Mouse (Mus musculus) MN1 (cell line): ENCODE data around the gene Pnn.

Experiments
- DNase-seq: peaks from one replicate; pipeline ENCODE4 v3.0.0-alpha.2; 2016; ENCODE audit warnings: low spot score

Gene Pnn

DNA sequence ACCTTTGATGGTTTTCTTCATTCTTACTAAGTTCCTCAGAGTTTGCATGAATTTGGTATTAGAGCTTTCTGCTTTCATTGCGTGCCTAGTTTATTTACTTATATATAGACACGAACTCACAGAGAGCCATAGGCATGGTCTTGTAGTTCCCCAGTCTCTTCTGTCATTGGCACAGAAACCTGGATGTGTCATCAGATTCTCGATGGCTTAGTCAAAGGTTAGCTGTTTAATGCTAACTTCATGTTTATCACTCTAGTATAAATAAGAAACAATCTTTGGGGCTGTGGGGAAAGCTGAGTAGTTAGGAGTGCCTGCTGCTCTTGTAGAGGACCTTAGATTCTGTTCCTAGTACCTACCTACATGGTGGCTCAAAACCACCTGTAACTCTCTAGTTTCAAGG is 10.3 kb downstream of the Pnn start:
- DNase-seq: no peak

DNA sequence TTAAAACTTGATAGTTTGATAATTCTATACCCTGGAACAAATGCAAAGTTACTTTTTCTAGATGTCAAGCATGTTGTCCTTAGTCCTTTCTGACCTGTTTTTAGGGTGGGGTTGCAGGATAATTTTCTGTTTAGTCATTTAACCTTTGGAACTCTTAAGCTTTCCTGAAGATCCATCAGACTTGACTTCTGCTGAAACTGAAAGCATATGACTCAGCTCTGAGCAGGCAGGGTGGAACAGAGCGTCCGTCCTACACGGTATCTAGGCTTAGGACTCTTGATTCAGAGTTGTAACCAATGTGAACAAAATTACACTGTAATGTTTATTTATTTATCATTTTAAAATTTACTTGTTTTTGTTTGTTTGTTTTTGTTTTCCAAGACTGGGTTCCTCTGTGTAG is 11.2 kb downstream of the Pnn start:
- DNase-seq: no peak

DNA sequence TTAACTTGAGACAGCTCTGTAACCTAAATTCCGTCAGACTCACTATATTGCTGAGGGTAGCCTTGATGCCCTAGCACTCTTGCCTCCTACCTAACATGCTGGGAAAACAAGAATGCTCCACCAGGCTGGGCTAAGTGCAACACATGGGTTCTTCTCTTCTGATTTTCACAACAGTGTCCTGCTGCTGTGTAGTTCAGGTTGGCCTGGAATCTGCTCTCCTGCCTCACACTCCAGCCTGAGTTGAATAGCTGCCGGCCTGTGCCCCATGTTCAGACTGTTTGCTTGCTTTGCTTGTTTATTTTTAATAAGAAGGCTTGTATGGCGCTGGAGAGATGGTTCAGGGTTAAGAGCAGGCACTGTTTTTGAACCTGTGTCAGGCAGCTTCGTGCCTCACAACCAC is 13.8 kb downstream of the Pnn start:
- DNase-seq: no peak

DNA sequence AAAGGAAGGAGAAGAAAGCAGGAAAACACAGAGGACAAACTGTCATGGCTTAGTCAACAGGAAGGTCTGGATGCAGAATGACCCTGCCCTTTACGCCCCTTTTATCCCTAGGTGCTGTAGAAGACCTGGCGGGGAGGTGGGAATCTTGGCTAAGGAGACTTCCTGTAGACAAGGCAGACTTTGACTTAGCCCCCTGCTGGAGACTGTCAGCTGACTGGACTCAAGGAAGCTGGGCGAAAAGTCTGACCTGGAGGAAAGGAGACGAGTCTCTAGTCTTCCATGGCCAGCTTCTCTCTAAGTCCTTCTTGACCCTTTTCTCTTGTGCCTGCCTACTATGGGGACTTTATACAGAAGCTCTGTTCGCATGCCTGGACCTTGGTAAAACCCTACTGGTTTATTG is 17.8 kb downstream of the Pnn start:
- no peak for DNase-seq

DNA sequence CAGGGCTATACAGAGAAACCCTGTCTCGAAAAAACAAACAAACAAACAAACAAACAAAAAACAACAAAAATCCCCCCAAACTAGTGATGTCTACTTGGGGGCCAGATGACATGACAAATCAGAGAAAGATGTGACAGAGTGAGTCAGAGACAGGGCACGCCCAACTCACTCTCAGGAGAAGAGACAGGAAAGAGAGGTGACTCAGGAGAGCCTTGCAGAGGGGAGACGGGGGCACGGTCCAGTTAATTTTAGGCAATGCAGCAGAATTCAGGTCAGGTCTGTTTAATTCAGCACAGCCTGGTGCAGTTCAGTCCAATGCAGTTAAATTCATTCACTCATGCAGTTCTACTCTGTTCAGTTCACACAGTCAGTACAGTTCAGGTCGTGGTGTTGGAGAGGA is 19.5 kb downstream of the Pnn start:
- no peak for DNase-seq

DNA sequence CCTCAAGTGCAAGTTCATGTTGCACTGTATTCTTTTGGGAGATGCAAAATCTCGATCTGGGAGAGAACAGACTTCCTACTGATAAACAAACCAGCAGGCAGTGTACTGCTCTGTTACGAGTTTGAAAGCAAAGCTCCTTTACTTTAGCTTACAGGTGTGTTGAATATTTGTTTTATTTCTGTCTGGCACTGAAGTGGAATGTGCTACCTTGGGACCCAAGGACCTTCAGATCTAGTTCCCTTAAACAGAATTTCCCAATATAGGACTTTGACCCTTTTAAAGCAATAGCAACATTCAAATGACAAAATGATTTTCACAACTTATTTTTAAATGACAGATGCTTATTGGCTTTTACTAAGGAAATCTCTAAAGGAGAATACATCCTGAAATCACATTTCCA is 26.9 kb downstream of the Pnn start:
- no peak for DNase-seq

DNA sequence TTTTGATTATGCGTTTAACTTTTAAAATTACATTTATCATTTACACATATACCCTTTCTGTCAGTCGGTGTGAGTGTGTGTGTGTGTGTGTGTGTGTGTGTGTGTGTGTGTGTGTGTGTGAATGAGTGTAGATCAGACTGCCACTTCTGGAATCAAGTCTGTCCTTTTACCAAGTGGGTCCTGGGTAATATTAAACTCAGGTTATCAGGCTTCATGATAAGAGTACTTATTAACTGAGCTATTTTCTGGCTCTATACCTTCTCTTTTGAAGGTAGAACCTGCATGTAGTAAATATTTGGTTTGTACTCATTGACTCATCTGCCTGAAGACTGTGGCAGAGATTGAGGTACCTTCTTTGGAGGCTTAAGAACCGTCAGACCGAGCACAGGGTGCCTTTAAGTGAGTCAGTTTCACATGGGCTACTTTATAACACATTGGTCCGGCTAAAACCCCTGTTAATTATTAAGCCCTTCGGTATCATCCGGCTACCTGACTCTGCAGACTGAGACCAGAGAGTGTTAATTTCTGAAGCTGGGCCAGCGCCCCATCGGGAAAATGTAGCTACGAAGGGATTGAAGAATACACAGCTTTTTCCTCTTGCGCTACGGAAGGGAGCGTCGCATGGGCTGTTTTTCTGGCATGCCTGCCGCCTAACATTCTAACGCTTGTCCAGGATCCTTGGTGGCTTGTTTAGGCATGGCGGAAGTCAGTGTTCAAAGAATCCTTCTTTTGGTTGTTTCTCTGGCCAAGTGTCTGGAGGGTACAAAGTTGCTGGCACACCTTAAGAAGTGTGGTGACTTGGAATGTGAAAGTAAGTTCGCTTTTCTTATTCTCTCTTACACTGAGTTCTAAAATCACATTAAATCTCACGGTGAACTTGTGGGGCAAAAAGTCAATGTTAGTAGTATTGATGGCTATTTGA is 28.7 kb downstream of the Pnn start, which contains the start of gene Mia2:
Gene Mia2 (plus strand): TSS at position 696 of the 922 bp plus-strand sequence.
- DNase-seq: no peak

DNA sequence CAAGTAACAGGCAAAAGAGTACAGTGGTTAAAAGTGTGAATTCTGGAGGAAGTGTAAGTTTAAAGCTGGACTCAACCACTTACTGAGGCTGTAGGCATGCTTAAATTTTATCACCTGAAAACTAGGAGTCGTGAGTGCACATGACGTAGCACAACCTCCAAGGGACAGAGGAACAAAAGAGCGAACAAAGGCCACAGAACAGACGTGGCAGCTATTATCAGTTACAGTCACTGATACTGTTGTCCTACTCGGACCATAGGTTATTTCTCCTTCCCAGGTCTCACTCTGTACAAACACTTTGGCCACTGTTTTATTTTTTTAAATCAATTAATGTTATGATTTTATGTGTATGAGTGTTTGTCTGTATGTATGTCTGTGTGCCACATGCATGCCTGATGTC is 38.1 kb downstream of the Pnn start:
- DNase-seq: no peak

DNA sequence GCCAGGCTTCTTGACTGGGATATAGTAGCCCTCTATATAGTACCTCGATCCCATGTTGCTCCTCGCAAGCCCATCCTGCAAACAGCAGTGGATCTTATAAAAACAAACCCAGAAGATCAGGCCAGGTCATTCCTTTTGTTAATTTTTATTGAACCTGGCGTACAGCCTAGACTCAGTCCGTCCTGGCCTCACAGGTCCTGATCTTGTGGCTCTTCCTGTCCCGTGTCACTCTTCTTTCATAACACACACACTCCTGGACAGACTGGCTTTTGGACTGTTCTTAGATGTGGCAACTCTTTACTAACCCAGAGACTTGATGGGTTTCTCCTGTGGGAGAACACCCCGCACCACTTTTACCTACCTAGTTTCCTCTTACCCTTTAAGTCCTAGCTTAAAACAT is 39.2 kb downstream of the Pnn start:
- DNase-seq: no peak

DNA sequence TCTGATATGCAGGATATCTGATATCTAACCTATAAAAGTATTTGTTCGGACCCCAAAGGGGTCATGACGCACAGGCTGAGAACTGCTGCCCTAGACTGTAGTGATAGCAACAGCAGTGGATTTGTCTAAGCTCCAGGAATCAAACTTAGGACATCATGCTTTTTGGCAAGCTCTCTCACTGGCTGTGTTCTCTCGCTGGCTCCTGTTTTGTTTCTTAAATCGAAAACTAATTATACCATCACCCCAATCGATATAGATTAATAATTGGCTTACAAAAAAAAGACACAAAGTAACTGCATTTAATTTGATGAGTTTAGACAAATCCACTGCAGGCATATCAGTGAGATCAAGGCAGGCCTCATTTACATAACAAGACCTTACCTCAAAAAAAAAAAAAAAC is 39.8 kb downstream of the Pnn start:
- DNase-seq: no peak

DNA sequence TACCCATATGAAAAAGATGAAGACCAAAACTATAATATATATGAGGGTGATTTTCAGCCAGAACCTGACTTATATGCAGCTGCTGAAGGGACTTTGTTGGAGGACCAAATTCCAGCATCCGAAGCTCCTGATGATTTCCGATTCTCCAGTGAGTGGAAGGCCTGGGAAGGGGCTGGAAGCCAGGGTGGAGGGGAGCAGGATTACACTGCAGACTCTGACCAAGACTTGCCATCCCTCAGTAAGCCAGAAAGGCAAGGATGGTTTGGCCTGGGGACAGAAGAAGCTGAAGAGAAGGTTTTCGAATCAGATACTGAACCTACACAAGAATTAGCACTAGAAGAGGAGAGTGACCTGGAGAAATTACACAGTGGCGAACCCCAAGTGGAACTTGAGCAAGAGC is 41.2 kb downstream of the Pnn start:
- no peak for DNase-seq

DNA sequence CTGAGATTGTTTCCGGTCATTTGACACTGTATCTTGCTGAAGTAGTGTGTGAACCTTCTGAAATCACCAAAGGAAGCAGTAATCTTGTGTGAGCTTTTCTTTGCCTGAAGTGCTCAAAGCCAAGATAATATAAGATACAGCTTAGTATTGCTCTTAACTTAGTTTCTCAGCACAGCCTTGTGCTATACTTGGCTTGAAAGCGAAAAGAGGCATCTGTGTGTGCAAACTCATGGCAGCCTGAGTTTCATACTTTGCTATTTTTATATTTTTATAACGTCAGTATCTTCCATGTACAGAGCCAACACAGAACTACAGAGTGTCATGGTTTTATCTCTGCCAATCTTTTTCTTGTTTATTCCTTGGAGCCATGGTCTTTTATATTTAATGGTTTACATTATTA is 50.5 kb downstream of the Pnn start:
- no peak for DNase-seq
